Mouse (Mus musculus) heart, adult 9 months (tissue): ENCODE measurements around the gene Tmem185a.
A peak's percentile ranks its signal among the peaks of the same experiment; 100 is the strongest.
"Not testable (repeated sequence)": the region's sequence is repeated elsewhere in the genome, so short reads cannot be mapped to it uniquely, and the experiment has no call there.

Experiments
- DNase-seq, 2 experiments: peaks; one replicate each; pipeline ENCODE4 v3.0.0; 2022; ENCODE audit warnings: low spot score in 2 of 2

Gene Tmem185a

DNA sequence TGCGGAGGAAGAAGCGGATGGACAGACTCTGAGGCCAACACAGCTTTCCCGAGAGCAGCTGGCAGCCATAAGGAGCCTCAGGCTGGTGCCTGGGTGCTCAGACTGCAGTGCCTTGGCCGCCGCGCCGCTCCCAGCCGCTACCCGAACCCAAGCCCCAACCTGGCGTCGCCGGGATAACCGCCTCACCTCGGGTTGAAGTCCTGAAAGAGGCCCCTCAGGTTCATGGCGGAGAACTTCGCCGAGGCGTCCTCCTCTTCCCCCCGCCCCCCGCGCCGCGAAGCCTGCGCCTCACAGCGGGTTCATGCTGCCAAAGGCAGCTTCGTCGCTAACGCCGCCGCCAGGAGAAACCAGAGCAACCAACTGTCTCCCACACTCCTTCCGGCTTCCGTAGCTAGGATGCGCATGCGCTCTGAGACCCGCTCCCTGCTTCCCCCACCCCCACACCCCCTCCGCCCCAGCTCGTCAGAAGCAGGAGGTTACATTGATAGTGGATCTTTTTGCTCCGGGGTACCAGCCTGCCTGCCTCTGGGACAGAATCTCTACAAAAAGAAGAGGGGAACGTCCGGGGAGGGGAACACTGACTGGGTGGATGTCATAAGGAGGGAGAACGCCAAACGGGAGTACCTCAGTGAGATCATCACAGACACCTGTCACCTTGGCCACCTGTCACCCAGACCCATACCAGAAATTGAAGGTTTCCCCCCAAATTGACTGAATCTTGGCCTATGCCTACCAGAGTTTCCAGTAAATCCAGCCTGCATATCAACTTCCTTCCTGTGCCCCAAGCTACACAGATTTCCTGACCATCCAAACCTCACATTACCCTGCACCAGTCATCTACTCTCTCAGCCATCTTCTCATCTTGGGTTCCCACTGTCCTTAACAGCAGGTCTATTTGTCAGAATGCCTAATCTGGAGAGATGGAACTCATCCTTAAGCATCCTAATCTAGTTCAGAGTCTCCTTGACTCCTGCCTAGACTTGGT is at the start of gene Tmem185a:
Gene Tmem185a (minus strand): TSS at position 389 of the 985 bp plus-strand sequence.
- DNase-seq: peak; percentile 75 to 84

DNA sequence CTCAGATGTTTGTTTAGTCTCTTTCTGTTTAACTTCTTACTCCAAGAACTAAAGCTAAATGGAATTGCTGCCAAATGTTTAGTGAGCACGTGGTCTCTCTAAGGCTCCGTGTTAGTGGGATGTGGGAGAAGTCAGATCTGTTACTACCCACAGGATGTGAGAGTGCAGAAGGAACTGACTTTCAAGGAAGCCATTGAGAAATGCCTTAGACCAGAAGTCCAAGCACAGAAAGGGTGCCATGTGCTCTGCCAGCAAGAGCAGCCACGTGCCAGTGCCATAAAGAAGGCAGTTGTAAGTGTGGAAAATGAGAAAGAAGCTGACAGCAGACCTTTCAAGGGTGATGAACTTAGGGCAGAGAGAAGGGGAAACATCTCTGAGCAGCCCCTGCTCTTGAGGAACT is 37.4 kb upstream of the Tmem185a start:
- DNase-seq: not testable (repeated sequence)

DNA sequence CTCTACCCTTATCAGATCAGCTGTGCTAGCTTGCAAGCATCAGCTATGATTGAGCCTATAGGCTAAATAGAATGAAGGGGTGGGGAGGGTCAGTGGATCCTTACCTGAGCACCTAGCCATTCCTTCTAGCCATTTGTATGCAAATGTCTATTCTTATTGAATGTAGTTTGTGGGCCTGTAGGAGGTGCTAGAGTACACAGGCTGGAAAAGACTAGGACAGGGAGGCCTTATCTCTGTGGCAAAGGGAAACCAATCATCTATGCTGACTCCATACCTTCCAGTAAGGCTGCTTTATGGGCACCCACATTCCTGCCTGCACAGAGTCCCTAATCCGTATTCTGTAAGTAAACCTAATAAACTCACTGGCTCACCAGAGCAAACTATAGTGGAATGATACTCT is 10.3 kb upstream of the Tmem185a start:
- DNase-seq: not testable (repeated sequence)

DNA sequence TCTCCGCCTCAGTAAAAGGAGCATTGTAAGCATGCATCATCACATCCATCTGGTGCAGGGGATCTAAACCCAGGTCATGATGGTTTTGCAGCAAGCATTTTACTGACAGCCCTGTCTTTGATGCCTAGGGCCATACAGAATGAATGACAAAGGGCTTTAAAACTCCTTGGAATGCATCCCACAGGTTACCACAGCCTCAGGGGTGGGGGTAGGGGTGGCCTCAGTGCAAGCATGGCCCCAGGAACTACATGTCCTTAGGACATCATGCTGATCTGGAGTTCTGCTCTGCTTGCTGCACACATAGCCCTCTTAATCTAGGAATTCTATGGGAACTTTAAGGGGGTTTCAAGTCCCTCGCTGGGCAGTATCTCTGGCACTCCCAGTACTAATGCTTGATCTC is 5.2 kb upstream of the Tmem185a start:
- DNase-seq: no peak

DNA sequence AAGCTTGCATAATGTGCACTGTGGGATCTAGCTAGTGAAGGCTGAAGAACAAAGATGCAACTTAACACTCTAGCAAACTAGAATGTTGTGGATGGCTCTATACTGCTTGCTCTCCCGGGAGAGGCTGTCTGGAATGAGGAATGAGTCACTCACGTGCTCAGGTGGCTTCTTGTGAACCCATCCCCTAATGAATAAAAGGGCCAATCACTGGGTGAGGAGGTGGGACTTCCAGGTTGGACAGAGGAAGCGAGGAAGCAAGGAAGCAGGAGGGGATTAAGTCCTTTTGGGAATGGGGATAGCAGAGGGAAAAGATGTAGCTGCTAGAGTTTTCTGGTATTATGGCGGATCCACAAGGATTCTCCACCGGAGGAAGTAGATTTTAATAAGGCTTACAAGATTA is 1.7 kb upstream of the Tmem185a start:
- no peak for DNase-seq

DNA sequence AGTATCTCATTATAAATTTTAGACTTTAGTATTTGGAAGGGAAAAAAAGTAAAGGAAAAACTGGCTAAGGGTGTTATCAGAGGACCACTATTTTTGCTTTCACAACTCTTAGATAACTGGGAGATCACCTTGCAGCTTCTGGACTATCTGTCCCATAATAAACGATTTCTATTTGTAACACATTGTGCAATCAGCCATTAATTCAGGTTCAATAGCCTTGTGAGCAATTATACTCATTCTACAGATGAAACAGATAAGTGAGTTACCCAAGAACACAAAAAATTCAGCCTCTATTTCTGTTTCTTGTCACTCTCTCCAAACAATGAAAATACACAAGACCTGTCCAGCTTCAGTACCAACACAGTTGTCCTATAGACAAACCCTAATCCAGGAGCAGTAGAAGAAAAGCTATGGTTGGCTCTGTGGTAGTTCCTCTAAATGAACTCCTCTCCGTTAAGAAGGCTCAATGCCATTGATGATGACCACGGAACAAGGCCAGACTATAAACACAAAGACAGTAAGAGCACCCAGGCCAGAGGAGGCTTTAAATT is 1.7 kb downstream of the Tmem185a start:
- DNase-seq: no peak

DNA sequence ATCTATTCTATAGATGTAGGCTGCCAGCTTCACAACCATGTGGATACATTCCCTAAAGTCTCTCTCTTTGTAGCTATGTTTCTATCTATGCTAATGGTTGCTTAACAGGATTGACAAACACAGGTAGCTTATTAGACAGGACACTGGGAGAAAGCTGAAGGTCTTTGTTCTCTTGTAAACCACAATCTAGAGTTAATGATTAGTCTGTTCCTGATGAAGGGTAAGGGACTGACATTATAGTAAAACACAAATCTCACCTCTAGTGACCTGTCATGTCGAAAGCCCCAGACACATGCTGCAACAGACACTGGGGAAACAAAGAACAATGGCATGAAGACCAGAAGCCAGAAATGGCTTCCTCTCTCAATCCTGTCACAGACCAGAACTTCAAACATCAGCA is 10.1 kb downstream of the Tmem185a start:
- DNase-seq: no peak

DNA sequence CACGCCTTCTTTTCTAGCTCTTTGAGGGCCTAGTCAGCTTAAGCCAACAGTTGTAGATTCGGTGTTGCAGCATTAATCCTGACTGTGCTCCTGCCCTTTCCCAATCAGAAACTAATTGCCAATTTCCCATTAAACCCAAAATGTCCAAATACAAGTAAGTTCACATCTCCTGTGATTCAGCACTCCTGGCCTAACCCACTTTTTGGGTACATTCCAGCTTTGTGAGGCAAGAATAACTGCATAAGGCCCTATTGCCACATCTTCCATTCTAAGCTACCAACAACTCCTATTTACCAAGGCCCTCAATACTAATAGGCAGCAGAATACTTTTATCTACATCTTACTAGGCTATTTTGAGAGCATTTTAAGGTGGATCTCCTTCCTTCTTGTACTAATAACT is 11.5 kb downstream of the Tmem185a start:
- DNase-seq: no peak

DNA sequence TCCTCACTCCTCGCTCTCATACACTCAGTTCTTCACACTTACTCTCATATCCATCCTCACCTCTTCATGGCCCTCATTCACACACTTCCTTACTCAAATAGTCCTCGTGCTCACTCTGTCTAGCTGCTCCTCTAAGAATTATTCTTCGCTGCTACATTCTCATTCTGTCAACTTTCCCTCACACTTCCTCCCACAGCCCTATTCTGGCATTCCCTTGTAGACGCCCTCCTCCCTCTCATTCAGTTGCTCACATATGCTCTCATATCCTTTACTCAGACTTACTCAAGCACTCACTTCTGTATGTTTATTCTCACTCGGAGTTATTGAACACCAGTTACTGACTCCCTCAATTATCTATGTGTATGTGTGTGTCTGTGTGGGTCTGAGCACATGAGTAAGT is 13.4 kb downstream of the Tmem185a start:
- DNase-seq: no peak

- not testable (repeated sequence) for DNase-seq
Observed at GRCm38 (mm10) chrX:70452359-70452758, 24.6 kb downstream of the Tmem185a start.

DNA sequence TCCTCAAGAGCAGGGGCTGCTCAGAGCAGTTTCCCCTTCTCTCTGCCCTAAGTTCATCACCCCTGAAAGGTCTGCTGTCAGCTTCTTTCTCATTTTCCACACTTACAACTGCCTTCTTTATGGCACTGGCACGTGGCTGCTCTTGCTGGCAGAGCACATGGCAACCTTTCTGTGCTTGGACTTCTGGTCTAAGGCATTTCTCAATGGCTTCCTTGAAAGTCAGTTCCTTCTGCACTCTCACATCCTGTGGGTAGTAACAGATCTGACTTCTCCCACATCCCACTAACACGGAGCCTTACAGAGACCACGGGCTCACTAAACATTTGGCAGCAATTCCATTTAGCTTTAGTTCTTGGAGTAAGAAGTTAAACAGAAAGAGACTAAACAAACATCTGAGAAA is 51.5 kb downstream of the Tmem185a start:
- not testable (repeated sequence) for DNase-seq
